Mouse (Mus musculus): ENCODE measurements around the gene Pak2.
"Not testable (repeated sequence)": the region's sequence is repeated elsewhere in the genome, so short reads cannot be mapped to it uniquely, and the experiment has no call there.

Gene Pak2

DNA sequence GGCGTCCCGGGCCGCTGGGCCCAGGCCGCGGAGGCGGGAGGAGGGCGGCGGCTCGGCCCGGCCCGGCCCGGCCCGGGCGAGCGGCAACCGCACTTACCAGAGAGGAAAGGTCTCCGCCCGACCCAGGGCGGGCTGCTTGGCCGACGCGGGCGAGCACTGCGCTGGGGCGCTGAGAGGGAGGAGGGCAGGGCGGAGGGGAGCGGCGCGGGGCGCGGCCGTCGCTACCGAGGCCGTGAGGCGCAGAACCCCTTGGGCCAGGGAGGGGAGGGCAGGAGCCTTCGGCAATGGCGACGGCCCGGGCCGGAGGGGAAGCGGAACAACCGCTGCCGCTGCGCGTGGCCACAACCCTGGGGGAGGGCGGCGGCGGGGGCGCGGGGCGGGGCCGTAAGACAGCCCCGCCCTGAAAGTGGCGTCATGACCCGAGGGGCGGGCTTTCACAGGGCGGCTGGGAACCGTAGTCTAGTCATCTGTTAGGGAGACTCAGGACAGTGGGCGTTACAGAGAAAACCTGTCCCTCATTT lies at the start of gene Pak2:
Gene Pak2, minus strand, starts transcription at position 352 of the 521 bp plus-strand sequence.
- DNase-seq (ENCODE audit: low spot score in 2 of 2) = peak; percentile 74 to 83

DNA sequence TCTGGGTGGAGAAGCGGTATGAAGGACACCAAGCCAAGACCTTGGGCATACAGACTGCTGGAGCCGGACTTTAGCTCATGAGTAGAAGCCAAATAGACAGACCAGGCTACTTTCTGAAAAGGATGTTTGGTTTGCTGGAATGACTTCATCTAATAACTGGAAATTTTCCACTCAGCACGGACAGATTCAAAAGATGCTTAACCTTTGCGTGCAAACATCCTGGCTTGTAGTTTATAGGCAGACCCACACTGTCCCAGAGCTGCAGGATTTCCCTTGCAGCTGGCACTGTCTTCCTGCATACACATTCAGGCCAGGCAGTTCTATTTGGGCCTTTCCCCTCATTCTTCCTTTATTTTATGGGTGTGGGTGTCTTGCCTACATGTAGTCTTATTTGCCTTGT lies 47.9 kb upstream of the Pak2 start:
- no peak for DNase-seq (ENCODE audit: low spot score in 2 of 2)

DNA sequence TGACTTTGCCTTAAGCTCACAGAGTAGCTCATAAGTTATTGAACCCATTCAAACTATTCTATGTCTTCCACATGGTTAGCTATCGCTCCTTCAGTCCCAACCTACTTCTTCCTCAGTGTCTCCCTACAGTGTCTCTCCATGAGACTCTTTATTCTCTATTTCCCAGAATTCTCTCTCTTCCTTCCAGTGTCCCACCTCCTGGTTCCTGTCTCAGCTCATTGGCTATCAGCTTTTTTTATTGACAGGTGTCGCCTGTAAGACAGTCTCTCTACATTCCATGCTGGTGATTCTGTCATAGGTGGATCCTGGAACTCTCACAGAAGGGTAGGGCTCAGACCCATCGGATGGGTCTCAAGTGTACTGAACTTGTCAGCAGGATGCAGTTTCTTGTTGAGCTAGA lies 46.2 kb upstream of the Pak2 start:
- DNase-seq (ENCODE audit: low spot score in 2 of 2) = no peak

DNA sequence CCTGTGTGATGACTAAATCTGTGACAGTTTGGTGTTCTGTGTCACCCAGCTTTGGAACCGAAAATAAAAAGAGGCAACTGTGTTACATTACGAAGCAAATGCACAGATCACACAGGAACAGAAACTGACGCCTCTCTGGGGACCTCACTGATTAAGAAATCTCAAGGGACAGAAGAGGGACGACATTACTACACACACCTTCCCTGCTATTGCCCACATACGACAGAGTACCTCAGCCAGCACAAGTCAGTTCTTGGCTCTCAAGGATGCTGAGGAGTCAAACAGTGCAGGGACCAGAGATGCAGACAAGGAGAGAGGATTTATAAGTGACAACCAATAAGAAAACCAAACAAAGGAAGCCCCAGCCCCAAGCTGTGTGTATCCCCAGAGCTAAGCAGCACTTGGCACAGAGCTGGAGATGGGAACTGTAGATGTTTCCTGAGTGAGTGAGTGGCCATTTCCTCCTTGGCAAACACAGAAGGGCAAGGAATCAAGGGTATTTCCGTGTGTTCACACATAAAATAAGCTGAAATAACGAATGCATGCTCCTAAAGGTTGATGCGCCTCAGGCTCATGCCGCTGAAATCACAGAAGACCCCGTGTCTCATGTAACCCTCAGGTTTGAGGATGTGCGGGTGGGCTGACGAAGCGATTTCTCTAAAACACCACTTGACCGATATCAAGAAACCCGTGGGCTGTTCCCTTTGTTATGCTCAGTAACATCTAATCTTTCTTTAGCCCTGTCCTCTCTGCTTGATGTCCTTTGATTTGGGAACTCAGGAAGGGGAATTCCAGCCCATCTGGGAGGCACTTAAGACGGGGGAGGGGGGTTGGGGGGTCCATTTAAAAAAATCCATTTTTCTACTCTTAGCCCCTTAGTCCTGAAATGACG lies 45.5 kb upstream of the Pak2 start:
- DNase-seq (ENCODE audit: low spot score in 2 of 2) = no peak

DNA sequence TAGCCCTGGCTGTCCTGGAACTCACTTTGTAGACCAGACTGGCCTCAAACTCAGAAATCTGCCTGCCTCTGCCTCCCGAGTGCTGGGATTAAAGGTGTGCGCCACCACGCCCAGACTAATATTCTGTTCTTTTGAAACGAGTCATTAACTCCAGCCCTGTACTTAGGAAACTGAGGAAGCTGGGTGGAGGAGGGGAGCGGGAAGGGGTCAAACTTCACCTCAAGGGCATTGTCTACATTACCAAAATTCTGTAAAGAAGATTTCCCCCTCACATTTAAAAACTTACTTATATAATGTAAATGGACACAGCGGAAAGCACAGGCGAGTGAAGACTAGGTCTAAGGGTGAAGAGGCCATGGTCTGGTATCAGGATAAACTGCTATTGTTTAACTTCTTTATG lies 44.9 kb upstream of the Pak2 start:
- DNase-seq (ENCODE audit: low spot score in 2 of 2) = no peak

DNA sequence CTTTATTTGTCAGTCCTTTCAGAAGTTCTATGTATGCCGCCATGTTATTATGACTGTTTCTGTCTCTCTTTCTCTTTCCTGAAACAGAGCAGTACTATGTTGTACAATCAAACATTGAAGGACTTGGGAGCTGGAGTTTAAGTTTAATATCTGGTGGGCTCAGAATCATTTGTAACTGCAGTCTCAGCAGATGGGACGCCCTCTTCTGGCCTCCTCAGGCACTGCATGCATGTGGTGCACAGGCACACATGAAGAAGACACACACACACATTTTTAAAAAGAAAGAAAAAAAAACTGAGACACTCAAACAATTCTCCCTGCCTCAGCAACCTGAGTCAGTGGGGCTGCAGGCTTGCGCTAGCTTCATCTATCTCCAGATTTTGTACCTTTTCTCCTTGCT lies 41.3 kb upstream of the Pak2 start:
- DNase-seq (ENCODE audit: low spot score in 2 of 2) = no peak

DNA sequence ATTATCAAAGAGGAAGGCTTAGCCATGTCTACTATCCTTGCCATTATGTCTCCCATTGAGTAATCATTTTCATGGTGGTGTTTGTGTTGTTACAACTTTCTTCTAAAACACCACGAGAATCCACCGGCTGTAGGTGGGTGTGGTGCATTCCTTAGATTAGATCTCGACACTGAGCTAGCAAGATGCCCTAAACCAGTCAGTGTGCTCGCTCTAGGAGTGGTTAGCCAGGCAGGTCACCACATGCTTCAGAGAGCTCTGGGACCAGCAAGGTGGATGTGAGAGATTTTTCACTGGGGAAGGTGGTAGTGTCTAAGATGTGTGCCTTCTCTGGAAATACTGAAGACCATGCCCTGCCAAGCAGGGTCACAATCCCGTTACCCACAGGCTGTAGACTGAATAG lies 37.0 kb upstream of the Pak2 start:
- DNase-seq (ENCODE audit: low spot score in 2 of 2) = no peak

DNA sequence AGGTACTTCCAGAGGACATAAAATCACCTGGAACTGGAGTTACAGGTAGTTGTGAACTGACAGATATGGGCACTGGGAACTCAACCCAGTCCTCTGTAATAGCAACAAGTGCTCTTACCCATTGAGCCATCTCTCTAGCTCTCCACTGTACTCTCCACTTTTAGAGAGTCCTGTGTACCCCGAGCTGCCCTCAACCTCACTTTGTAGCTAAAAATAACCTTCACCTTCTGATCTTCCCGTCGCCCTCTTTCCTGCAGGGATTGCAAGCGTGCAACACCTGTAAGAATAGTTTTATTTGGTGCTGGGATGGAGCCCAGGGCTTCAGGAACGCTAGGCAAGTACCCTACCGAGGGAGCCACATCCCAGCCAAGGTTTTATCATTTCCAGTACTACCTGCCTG lies 36.6 kb upstream of the Pak2 start:
- DNase-seq (ENCODE audit: low spot score in 2 of 2) = no peak

DNA sequence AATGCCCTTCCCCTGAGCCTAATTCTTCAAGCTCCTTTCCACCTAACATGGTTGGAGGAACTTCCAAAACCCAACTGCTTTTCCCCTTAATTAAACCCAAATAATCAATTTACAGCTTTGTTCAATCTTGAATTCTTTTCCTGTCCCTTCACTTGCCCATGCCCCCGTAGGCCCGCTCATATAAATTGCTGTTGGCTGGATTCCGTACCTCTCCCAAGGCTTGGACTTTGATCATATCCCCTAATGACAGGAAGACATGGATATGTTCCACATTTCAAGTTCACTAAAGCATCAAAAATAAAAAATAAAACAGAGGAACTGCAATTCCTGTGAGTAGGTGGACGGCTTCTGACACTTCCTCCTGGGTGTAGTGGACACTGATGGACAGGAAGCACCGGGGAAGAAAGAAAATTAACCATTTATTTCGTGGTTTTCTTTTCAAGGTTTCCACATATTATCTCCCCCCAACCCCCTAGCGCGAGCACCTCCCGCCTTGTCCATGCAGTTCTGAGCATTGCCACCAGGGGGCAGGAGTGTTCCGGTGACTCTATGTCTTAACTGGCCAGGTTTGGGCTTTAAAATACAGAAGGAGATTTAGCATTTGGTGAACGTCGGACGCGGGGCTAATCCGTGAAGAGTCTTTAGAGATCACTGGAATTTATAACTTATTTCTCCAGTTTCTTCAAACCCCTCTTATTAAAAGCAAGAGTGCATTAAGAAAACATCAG lies 36.0 kb upstream of the Pak2 start:
- peak; percentile 78 to 93 for DNase-seq (ENCODE audit: low spot score in 2 of 2)

DNA sequence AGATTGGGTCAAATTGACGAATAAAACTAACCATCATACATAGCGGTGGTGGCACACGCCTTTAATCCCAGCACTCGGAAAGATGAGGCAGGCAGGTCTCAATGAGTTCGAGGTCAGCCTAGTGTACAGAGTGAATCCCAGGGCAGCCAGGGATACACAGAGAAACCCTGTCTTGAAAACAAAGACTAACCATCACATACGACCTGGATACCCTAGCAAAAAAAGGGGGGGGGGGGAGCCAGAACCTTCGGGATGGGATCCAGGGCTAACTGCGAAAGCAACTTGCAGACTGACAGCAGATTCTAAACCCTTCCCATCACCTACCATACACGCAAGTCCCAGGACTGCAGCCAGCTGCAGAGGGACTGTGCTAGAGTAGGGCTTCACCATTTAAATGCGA lies 35.3 kb upstream of the Pak2 start:
- no peak for DNase-seq (ENCODE audit: low spot score in 2 of 2)

DNA sequence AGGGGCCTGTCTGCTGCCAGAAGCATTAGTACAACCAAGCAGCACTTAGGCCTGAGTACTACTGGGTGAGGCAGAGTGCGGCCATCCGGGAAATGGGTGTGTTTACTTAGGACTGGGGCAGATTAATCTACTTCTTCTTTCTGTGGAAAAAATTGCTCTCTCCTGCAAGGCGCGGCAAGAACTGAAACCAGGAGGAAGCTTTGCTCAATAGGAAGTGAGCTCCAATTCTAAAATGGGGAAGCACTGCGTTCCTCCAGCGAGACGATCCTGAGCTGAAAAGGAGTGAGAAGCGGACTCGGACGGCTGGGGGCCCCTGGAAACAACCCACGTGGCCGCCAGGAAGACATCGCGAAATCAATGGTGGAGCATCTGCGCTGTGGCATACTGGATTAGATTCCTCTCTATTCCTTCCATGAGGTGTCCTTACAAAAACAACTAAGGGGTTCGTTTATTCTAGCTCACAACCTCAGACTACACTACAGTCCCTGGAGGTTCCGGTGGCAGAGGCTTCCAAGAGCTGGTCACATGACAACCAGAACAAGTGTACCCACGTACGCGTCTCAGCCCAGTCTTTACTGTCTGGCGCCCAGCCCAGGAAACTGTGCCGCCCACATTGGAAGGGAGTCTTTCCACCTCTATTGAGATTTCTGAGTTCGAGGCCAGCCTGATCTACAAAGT lies 34.5 kb upstream of the Pak2 start:
- DNase-seq (ENCODE audit: low spot score in 2 of 2) = peak in 1 of 2 experiments; percentile 50

DNA sequence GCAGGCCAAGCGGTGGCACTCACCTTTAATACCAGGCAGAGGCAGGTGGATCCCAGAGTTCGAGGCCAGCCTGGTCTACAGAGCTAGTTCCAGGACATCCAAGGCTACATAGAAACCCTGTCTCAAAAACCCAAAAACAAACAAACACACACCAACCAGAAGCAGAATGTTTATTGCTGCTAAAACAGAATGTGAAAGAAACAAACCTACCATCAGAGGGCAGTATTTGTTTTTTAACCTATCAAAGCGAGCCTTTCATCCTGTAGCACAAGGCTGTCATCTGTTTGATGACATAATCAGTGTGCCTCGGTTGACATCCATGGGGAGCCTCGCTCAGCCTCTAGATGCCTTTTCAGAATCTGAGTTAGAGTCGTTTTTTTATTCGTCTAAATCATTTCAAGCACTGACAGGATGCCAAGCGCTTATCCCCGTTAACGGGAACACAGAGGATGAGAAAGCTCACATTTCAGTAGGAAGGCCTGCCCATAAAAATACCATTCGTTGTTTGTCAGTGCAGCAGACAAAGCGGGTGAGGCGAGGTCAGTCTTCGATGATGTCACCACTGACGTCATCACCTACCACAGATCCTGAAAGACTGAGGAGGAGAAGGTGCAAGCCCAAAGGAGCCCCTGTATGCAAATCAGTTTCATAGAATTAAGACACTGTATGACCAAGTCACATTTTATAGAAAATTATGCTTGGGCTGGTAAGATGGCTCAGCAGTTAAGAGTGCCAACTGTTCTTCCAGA lies 32.0 kb upstream of the Pak2 start:
- peak in 1 of 2 experiments; percentile 42 for DNase-seq (ENCODE audit: low spot score in 2 of 2)

DNA sequence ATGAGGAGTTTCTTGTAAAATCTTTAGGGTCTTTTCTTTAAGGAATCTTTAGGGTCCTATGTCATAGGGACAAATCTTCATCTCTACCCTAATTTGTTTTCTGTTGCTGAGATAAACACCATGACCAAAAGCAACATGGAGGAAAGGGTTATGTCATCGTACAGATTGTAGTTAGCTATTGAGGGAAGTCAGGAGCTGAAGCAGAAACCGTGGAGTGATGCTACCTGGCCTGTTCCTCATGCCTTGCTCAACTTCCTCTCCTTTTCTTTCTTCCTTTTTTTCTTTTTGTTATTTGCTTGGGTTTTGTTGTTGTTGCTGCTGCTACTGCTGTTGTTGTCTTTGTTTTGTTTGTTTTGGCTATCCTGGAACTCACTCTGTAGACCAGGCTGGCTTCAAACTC lies 29.4 kb upstream of the Pak2 start:
- DNase-seq (ENCODE audit: low spot score in 2 of 2) = no peak

DNA sequence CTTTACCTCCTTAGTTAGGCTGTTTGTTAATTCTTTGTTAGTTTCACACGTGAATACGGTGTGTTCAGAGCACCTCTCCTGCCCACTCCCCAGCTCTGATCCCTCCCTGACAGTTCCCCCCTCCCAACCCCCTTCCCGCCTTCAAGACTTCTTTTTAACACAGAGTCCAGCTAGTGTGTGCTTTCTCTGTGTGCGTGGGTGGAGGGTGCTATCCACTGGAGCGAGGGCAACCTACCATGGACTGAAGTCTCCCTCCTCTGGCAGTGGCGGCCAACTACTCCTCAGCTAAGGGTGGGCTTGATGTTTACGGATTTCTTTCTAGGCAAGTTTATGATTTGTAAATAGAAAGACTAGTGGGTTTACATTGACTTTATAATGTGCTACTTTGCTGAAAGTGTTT lies 29.0 kb upstream of the Pak2 start:
- DNase-seq (ENCODE audit: low spot score in 2 of 2) = peak; percentile 63 to 71

DNA sequence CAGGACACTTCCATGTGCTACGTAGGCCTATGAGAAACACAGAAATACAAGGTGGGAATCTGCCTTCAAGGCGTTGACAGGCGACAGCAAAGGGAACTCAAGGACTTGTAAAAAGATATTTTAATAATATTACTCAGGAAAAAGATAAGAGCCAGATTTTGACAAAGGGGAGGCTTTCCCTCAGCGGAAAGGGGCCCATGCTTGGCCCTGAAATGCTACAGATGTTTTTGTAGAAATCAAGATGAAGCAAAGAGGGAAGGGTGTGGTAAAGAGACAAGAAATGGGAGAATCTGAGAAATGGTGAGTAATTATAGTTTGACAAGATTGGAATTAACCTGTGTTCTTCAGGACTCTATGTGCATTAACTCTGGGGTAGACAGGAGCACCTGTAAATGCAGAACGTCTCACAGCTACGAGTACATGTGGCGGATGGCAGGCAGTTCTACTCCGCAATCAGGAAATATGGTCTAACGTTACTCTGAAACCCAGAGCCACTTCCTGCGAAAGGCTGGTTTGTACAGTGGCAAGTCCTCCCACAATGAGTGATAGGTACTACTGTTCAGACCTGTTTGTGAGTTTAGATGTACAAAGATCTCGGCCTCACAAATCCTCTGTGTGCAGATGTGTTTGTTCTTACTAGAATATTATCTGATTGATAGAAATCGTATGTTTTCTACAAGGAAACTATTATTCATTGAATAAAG lies 28.4 kb upstream of the Pak2 start:
- peak; percentile 67 to 69 for DNase-seq (ENCODE audit: low spot score in 2 of 2)

DNA sequence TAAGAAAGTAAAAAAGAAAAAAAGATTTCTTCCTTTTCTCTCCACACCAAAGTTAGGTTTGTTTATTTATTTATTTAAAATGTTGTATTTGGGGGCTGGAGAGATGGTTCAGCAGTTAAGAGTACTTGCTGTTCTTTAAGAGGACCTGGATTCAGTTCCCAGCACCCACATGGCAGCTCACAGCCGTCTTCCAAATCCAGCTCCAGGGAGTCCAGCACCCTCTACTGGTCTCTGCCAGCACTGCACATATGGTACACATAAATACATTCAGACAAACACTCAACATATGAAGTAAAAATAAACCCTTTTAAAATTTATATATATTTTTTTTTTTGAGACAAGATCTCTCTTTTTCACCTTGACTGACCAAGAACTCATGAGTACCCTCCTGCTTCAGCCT lies 26.6 kb upstream of the Pak2 start:
- no peak for DNase-seq (ENCODE audit: low spot score in 2 of 2)

DNA sequence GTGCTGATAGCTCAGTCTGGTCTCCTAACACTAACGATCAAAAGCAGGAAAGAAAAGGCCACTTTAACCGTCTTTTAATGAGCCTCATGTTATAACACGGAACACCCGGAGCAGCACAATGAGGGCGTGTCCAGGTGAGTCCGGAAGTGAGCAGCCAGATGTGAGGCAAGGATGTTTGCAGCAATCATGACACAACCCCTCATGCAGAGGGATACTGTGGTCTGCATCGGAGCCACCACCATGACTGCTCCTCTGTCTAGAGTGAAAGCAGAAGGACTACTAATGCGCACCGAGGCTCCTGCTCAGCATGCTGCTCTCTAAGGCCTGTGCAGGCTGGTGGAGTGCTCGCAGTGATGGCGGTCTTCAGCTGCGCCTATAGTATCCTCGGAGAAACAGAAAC lies 23.2 kb upstream of the Pak2 start:
- no peak for DNase-seq (ENCODE audit: low spot score in 2 of 2)

DNA sequence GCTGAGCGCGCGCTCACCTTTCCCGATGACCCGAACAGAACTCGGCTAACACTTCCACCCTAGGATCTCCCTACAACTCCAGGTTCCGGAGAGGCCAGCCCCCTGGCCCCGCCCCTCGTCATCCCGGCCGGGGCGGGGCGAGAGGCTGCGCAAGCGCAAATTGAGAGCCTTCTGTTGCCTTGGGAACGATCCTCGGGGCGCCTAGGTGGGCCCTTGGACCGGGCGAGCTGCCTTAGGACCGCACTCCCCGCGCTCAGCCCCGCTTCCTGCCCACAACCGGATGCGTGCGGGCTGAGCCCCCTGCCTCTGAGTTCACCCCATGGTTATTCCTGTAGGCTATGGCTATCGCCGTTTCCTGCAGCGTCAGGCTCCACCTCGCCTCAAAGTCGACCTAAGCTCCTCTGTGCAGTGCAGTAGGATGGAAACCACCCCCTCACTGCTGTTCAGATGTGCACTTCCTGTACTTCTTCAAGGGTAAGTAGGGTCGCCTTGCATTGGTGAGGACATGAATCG lies 20.6 kb upstream of the Pak2 start, which contains the start of the genes Pigx and Cep19:
Gene Pigx, minus strand, starts transcription at position 103 of the 513 bp plus-strand sequence.
Gene Cep19, plus strand, starts transcription at position 163 of the 513 bp plus-strand sequence.
- peak; percentile 83 to 87 for DNase-seq (ENCODE audit: low spot score in 2 of 2)

DNA sequence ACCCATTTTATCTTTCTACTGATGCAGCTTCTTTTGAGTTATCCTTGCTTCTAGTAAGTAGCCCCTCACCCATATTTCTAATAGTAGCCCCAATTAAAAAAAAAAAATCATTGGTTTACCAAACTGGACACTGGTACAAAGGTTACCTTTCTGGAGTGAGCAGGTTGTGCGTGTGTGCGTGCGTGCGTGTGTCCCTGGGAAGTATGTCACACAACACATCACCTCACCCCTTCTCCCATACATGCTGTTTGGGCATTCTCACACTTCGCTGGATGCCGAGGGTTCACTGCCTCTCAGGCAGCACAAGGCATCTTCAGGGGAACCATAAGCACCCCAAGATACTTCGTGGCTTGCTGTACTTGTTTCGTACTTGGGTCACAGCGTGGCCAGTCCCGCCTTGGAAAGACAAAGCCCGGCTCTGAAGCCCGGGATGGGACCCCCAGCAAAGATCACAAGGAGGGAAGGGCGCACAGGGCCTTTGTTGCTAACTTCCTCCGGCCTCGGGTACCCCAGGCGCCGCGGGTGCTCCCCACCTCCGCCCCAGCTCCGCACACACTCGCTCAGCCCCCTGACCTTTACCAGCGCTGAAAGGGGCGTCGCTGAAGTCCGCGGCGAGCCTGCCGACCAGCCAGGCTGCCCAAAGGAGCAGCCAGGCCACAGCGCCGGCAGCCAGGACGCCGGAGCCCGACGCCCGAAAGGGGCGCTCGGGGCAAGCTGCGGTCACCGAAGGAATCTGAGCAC lies 19.9 kb upstream of the Pak2 start:
- DNase-seq (ENCODE audit: low spot score in 2 of 2) = peak; percentile 43 to 48

DNA sequence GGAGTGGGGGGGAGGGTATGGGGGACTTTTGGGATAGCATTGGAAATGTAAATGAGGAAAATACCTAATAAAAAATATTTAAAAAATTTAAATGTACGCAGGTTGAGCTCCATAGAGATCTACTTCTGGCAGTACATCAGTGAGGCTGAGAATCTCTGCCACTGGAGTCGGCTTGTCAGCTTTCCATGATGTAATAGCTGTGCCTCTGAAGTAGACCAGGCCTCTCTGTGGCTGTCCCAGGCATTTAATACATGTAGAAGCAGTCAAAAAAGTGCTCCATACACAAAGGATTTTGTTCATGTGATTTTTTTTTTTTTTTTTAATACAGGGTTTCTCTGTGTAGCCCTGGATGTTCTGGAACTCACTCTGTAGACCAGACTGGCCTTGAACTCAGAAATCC lies 18.6 kb upstream of the Pak2 start:
- DNase-seq (ENCODE audit: low spot score in 2 of 2) = not testable (repeated sequence)

Data from thymus, postnatal 10 days (tissue).